Mouse (Mus musculus) embryonic fibroblast, embryonic 13.5 days (primary cell): ENCODE measurements around the gene Kcnj16.

Experiments used
- CTCF ChIP-seq: IDR thresholded peaks from 2 replicates; pipeline ENCODE4 v1.5.1; 2011; ENCODE audit warnings: mild to moderate bottlenecking, control low read depth, low read length, moderate library complexity, borderline replicate concordance; ENCODE audit not compliant: insufficient read depth
- POLR2A ChIP-seq: IDR thresholded peaks from 2 replicates; pipeline ENCODE4 v1.6.1; 2011; ENCODE audit warnings: low read depth, mild to moderate bottlenecking, control low read depth, low read length, moderate library complexity

DNA sequence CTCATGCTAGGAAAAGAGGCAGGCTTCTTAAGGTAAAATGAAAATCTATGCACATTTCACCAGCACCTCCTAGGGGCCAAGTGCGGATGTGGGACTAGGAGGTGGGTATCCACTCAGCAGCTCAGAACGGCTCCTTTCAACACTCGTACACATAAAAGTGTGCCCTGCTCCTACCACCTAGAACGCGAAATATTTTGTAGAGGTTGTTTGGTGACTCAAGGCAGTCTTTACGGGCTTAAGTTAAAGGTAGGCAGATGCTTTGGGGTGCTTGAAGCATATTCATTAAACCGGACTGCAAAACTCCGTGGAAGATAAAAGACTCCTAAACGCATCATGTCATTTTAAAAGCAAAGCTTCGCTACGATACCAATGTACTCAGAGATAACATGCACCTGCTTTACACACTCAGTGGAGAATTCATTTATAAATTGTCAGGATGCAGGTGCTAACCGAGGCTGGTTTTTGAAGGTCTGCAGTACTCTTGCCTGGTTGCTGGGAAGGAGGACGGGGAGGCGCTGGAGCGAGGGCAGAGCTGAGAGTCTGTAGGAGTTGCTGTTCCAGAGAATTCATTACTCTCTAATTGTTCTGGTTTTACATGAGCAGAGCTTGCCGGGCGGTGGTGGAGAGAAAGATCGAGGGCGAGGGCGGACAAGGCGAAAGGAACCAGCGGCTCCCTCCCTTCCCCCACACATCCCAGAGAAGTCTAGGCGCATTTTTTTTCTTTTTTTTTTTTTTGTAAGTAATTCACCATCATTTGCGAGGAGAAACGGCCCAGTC, 97.1 kb downstream of the Kcnj16 start:
- TF ChIP-seq POLR2A (no peak), CTCF (peak; percentile 30; the same call in 1 of the 2 replicates)
